Mouse (Mus musculus): ENCODE data around the gene Ttc16. TPM values are rescaled to one million over a fixed set of nuclear protein-coding genes. Genes with fewer than 3 reads are reported as not detected.
A peak's percentile ranks its signal among the peaks of the same experiment; 100 is the strongest.

Gene Ttc16
- polyA plus RNA-seq (2016; fragmentation: Nextera tagmentation; extraction: Ambion mirVana), result 0.46 and 0.67 TPM in 2 replicates

DNA sequence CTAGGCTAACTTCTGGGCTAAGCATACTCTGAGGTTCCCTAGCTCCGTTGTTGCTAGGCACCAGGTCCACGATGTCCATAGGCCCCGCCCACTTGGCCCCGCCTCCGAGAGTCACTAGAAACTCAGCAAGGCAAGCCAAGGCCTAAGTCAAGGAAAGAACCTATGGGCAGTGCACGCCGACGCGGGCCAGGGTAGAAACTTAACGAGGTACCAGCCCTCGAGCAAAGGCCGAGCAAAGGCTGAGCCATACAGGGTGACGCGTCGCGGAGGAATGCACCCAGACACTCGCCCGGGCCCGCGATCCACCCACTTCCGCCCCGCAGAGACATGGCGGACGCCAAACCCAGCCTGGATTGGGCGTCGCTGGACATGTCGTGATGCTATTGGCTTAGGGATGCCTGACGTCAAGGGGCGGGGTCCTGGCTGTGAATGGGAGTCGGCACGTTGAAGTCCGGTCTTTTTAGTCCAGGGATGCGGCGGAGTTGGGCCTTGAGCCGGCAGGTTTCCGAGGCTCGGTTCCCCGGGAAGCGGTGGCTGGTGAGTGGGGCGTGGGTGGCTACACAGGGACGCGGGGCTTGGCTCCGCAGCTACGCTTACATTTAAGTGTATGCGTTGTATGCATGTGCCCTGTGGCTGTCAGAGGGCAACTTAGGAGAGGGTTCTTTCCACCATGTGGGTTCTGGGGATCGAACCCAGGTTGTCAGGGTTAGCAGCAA, at the start of gene Ttc16, which contains the start of gene Ptrh1:
Gene Ttc16 (minus strand): TSS at position 275 of the 716 bp plus-strand sequence.
Gene Ptrh1 (plus strand): TSS at position 428 of the 716 bp plus-strand sequence.
- H3K27me3 ChIP-seq, result peaks cover 9% of the 10 kb centered on the region
- peak; percentile 99 for ATAC-seq (ENCODE audit: low FRiP score)
- H3K4me3 ChIP-seq (replicated peaks), result peak within 1 kb of the TSS; percentile 65
- peak within 1 kb of the TSS; percentile 68 for H3K4me2 ChIP-seq
- no peak within 1 kb of the TSS for H3K27ac ChIP-seq
- H3K4me1 ChIP-seq, result peaks cover 14% of the 10 kb centered on the region
- no peaks in the 10 kb centered on the region for H3K36me3 ChIP-seq (replicated peaks)
- H3K9me3 ChIP-seq, result no peaks in the 10 kb centered on the region
- under 1% methylated on average over 46 of the region's 46 CpGs for WGBS
- peak within 1 kb of the TSS; percentile 53 for H3K9ac ChIP-seq

DNA sequence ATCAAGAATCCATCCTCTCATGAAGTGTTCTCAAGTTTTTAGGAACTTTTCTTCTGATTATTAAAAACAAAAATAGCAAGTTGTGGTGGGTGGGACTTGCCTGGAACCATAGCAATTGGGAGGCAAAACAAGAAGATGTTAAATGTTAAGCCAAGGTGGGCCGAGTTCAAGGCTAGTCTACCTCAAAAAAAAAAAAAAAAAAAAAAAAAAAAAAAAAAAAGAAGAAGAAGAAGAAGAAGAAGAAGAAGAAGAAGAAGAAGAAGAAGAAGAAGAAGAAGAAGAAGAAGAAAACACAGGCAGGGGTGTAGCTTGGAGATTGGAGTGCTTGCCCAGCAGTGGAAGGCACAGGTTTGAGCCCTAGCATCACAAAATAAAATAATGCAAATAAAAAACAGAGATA, 49.3 kb upstream of the Ttc16 start:
- ATAC-seq (ENCODE audit: low FRiP score), result no peak
- Histone ChIP-seq H3K27me3 (no peaks in the 10 kb centered on the region), H3K9ac (no peak overlapping the region), H3K9me3 (no peaks in the 10 kb centered on the region), H3K4me2 (no peak overlapping the region), H3K27ac (peak overlapping the region; percentile 68), H3K4me3 (replicated peaks) (no peak overlapping the region), H3K36me3 (replicated peaks) (no peaks in the 10 kb centered on the region), H3K4me1 (peaks cover 22% of the 10 kb centered on the region)
- WGBS, result 100% methylated on average over 1 of the region's 1 CpGs

DNA sequence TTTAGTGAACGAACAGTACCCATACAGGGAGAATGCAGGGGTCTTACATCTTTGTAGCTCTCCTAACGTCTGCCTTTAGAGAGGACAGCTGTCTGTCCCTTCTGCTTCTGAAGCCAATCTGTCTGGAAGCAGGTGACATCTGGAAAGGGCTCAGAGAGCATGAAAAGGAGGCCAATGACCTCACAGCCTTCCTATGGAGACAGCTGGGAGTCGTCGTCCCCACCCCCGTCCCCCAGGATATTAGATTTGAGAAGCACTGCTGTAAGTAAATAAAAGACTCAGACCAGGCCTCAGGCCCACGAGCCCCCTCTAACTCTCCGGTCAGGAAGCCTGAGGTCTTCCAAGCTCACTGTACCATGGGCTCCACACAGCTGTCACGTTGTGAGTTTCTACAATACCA, 48.7 kb upstream of the Ttc16 start:
- H3K27me3 ChIP-seq, result no peaks in the 10 kb centered on the region
- no peak overlapping the region for H3K4me3 ChIP-seq (replicated peaks)
- H3K36me3 ChIP-seq (replicated peaks), result no peaks in the 10 kb centered on the region
- H3K4me2 ChIP-seq, result no peak overlapping the region
- peak overlapping the region; percentile 68 for H3K27ac ChIP-seq
- H3K9ac ChIP-seq, result no peak overlapping the region
- WGBS, result 53% methylated on average over 8 of the region's 8 CpGs
- 0 out of 2 replicates have a peak, but pooled peaks have one; percentile 44 for ATAC-seq (ENCODE audit: low FRiP score)
- H3K4me1 ChIP-seq, result peaks cover 19% of the 10 kb centered on the region
- H3K9me3 ChIP-seq, result no peaks in the 10 kb centered on the region

DNA sequence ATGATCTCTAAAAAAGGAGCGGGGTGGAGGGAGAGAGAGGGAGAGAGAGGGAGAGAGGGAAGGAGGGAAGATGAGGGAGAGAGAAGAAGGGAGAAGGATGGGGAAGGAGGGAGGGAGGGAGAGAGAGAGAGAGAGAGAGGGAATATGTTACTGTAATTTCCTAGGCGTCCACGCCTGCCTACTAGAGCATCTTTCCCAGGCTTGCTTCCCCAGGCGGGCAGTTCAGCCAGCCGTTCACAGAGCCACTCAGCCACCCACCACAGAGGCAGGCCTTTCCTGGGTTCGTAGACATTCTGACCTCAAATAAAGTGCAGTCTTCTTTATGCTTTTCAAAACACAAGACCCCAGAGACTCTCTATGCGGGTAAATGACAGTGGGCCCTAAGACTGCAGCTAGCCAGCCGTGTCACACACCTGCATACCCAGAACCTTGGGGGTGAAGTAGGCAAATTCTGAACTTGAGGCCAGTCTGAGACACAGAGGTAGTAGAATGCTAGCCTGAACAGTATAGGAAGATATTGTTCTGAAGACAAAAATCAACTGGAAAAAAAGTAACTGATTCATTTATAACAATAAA, 48.2 kb upstream of the Ttc16 start:
- Histone ChIP-seq H3K36me3 (replicated peaks) (no peaks in the 10 kb centered on the region), H3K9me3 (no peaks in the 10 kb centered on the region), H3K4me1 (peaks cover 19% of the 10 kb centered on the region), H3K9ac (no peak overlapping the region), H3K27me3 (no peaks in the 10 kb centered on the region), H3K27ac (peak overlapping the region; percentile 68), H3K4me2 (no peak overlapping the region), H3K4me3 (replicated peaks) (no peak overlapping the region)
- WGBS, result 74% methylated on average over 8 of the region's 8 CpGs
- ATAC-seq (ENCODE audit: low FRiP score), result no peak

DNA sequence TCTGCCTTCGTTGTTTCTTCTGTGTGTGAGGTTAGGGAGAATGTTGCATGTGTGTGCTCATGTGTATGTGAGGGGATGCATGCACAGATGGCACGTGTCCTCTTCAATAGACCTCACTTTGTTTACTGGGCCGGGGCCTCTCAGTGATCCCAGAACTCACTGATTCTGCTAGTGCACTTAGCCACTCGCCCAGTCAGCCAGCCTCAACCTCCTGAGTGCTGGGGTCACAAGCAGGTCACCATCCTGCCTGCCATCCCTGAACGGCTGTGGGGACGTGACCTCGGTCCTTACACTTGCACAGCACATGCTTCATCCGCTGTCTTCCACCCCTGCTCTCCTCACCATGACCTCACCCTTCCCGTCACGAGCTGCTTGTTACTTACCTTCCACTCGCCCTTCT, 47.7 kb upstream of the Ttc16 start:
- Histone ChIP-seq H3K27ac (peak overlapping the region; percentile 68), H3K36me3 (replicated peaks) (peaks cover under 1% of the 10 kb centered on the region; the same call in 1 of the 2 replicates), H3K4me1 (peaks cover 19% of the 10 kb centered on the region), H3K27me3 (no peaks in the 10 kb centered on the region), H3K4me3 (replicated peaks) (no peak overlapping the region), H3K9me3 (no peaks in the 10 kb centered on the region), H3K9ac (no peak overlapping the region), H3K4me2 (no peak overlapping the region)
- no peak for ATAC-seq (ENCODE audit: low FRiP score)
- 72% methylated on average over 11 of the region's 11 CpGs for WGBS

DNA sequence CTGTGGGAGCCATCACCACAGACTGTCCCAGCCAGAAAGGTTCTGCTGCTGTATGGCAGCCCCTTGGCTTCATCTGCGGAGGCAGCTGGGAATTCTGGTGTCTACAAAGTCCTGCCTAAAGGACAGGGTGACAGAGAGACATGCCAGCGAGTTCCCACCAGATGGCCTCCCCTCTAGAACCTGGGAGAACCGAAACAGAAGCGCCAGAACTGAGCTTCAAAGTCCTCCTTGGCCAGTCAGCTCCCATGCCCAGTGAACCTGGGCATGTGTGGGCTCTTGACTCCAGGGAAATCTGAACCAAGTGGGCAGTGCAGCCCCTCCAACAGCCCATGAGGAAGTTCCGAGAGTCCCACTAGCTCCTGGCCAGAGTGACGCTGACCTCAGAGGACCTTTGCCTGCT, 47.2 kb upstream of the Ttc16 start:
- Histone ChIP-seq H3K36me3 (replicated peaks) (peaks cover 6% of the 10 kb centered on the region; the same call in 1 of the 2 replicates), H3K9me3 (no peaks in the 10 kb centered on the region), H3K4me2 (no peak overlapping the region), H3K27ac (no peak overlapping the region), H3K27me3 (no peaks in the 10 kb centered on the region), H3K4me1 (peaks cover 21% of the 10 kb centered on the region), H3K4me3 (replicated peaks) (no peak overlapping the region), H3K9ac (no peak overlapping the region)
- ATAC-seq (ENCODE audit: low FRiP score), result no peak
- WGBS, result 83% methylated on average over 6 of the region's 6 CpGs

DNA sequence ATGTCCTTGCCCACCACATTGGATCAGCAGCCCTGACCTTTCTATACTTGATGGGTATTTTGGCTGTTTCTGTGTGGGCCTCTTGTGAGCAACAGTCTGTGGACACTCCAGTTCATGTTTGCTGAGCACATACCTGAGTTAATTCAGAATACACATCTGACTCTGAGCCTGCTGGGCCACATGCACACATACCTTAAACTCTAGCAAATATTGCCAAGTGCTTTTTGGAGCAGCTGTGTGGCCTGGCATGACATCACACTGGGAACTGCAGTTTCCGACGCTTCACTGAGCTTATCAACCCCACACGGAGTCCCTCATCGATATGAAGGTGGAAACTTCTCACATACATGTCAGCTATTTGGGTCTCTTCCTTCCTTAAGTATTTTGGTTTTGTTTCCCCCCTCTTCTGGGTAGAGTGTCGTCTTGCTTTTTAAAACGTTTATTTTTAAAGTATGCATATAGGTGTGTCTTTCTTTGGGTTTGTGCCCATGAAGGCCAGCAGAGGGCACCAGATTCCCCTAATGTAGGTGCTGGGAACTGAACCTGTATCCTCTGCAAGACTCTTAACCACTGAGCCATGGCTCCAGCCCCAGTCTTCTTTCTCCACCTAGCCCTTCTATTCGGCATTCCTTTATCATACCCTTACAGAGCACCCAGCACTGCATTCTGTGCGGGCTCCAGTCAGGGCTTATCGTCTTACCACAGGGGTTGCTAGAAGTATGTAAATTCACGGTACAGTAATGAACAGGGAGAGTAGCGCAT, 45.8 kb upstream of the Ttc16 start:
- Histone ChIP-seq H3K4me1 (peaks cover 23% of the 10 kb centered on the region), H3K9me3 (no peaks in the 10 kb centered on the region), H3K27me3 (no peaks in the 10 kb centered on the region), H3K27ac (no peak overlapping the region), H3K4me3 (replicated peaks) (no peak overlapping the region), H3K36me3 (replicated peaks) (peaks cover 6% of the 10 kb centered on the region; the same call in 1 of the 2 replicates), H3K4me2 (no peak overlapping the region), H3K9ac (no peak overlapping the region)
- WGBS, result 72% methylated on average over 11 of the region's 11 CpGs
- ATAC-seq (ENCODE audit: low FRiP score), result no peak

DNA sequence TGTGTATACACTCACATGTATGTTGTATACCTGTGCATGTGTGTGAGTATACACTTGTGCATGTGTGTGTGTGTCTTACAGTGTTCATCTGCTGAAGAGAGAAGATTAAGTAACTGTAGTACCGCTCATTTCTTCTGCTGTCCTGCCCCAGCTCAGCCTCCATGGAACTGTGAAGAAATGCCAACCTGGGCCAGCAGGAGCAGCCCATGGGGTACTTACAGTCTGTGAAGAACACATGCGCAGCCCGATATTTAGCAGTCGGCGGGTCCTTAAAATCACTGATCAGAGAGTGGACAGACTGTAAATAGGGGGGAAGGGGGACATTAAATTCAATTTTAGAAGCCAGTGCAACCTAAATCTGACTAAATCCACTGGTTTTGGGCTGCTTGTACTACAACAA, 42.8 kb upstream of the Ttc16 start:
- ATAC-seq (ENCODE audit: low FRiP score), result no peak
- no peaks in the 10 kb centered on the region for H3K9me3 ChIP-seq
- no peak overlapping the region for H3K9ac ChIP-seq
- H3K27ac ChIP-seq, result no peak overlapping the region
- no peak overlapping the region for H3K4me2 ChIP-seq
- H3K27me3 ChIP-seq, result no peaks in the 10 kb centered on the region
- 88% methylated on average over 5 of the region's 5 CpGs for WGBS
- no peak overlapping the region for H3K4me3 ChIP-seq (replicated peaks)
- peaks cover 9% of the 10 kb centered on the region for H3K4me1 ChIP-seq
- H3K36me3 ChIP-seq (replicated peaks), result peaks cover 13% of the 10 kb centered on the region

DNA sequence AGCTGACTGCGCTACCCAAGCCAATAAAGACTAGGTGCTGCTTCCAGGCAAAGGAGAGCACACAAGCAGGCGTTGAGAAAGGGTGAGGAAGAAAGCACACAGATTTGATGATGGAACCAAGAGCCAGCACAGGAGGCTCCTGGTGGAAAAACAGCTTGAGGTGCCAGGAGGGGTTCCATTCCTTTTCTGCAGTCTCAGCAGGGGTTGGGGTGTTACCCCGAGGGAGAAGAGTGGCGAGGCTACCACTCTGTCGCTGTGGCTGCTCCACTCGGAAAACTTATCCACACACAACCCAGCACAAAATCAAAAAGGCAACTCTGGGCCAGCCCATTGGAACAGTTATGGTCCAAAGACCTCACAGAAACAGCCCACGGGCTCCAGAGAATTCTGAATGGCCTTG, 42.2 kb upstream of the Ttc16 start:
- Histone ChIP-seq H3K4me1 (peaks cover 4% of the 10 kb centered on the region), H3K9me3 (no peaks in the 10 kb centered on the region), H3K4me3 (replicated peaks) (no peak overlapping the region), H3K9ac (no peak overlapping the region), H3K4me2 (no peak overlapping the region), H3K27me3 (no peaks in the 10 kb centered on the region), H3K27ac (peak overlapping the region; percentile 73), H3K36me3 (replicated peaks) (peaks cover 13% of the 10 kb centered on the region)
- 63% methylated on average over 7 of the region's 7 CpGs for WGBS
- ATAC-seq (ENCODE audit: low FRiP score), result no peak

DNA sequence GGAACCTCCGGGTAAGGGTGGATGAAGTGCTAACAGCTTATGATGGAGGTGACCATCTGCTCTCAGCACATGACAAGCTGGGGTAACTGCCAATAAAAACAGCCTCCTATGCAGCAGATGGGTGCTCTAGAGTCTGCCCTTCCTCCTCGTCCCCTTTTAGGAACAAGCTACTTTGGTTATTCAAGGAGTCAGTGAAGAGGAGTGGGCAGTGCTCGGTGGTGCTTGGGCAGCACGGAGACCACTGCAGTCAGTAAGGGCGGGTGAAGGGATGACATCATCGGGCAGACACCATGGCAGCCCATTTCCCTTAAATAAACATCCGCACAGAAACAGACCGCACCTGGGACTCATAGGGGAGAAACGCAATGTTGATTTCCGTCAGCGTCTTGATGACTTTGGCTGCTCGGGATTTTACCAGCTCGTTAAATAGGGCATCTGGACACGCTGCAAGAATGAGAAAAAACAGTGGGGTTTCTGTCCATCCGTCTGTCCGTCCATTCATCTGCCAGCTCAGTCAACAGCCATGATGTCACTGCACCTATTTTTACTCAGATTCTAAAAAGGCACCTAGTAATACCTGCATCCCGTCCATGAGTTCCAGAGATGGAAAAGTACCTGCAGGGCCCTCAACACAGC, 41.6 kb upstream of the Ttc16 start:
- Histone ChIP-seq H3K9me3 (no peaks in the 10 kb centered on the region), H3K9ac (no peak overlapping the region), H3K27me3 (no peaks in the 10 kb centered on the region), H3K36me3 (replicated peaks) (peaks cover 16% of the 10 kb centered on the region), H3K4me3 (replicated peaks) (no peak overlapping the region), H3K4me1 (peaks cover 4% of the 10 kb centered on the region), H3K4me2 (no peak overlapping the region), H3K27ac (peak overlapping the region; percentile 73)
- 78% methylated on average over 17 of the region's 17 CpGs for WGBS
- ATAC-seq (ENCODE audit: low FRiP score), result peak; percentile 63; the same call in 1 of the 2 replicates

DNA sequence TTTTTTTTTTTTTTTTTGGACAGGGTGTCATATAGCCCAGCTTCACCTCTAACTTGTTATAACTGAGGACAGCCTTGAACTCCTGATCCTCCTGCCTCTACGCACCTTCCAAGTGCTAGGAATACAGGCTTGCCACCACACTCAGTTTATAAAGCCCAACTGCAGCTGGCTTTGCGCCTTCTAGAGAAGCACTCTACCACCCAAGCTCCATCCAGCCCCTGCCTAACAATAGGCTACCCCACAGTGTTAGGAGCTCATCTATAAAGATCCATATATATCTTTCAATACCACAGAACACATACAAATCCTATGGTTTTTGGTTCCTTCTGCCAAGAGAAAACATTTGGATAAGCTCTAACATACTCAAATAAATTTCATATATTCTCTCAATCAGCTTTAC, 41.1 kb upstream of the Ttc16 start:
- H3K4me2 ChIP-seq, result no peak overlapping the region
- no peaks in the 10 kb centered on the region for H3K9me3 ChIP-seq
- H3K4me3 ChIP-seq (replicated peaks), result no peak overlapping the region
- WGBS, result 92% methylated on average over 2 of the region's 2 CpGs
- peaks cover 4% of the 10 kb centered on the region for H3K4me1 ChIP-seq
- H3K27me3 ChIP-seq, result no peaks in the 10 kb centered on the region
- peaks cover 22% of the 10 kb centered on the region for H3K36me3 ChIP-seq (replicated peaks)
- no peak overlapping the region for H3K9ac ChIP-seq
- no peak for ATAC-seq (ENCODE audit: low FRiP score)
- H3K27ac ChIP-seq, result peak overlapping the region; percentile 56; the same call in 1 of the 2 replicates

DNA sequence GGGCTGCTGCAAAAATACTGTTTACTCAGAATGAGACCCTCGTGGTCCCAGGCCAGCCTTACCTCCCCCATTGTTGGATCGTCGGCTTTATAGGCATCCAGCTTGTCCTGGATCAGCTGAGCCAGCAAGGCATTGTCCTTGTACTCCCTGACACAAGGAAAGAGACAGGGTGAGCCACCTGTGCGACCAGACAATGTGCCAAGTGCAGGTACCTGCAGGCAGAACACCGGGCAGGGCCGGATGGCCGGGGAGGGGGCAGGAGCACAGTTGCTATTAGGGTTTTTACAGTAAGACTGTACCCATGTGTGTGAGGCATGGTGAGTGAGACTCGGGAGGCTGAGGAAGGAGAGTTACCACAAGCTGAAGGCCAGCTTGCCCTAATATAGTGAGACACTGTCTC, 36.5 kb upstream of the Ttc16 start:
- no peak overlapping the region for H3K9ac ChIP-seq
- H3K27ac ChIP-seq, result no peak overlapping the region
- H3K36me3 ChIP-seq (replicated peaks), result peaks cover 46% of the 10 kb centered on the region
- no peaks in the 10 kb centered on the region for H3K4me1 ChIP-seq
- no peak for ATAC-seq (ENCODE audit: low FRiP score)
- no peaks in the 10 kb centered on the region for H3K9me3 ChIP-seq
- H3K27me3 ChIP-seq, result no peaks in the 10 kb centered on the region
- WGBS, result 90% methylated on average over 8 of the region's 8 CpGs
- H3K4me3 ChIP-seq (replicated peaks), result no peak overlapping the region
- no peak overlapping the region for H3K4me2 ChIP-seq

All from forebrain, embryonic 12.5 days (tissue).